Mouse (Mus musculus) right cerebral cortex, adult 2 months (tissue): Measurements from ENCODE around the gene Tbc1d2.
"Not testable (repeated sequence)": the region's sequence is repeated elsewhere in the genome, so short reads cannot be mapped to it uniquely, and the experiment has no call there.

Experiments
- DNase-seq, 2 experiments: peaks; one replicate each; pipeline ENCODE4 v3.0.0; 2021 to 2022; ENCODE audit warnings: low spot score in 2 of 2

Gene Tbc1d2

DNA sequence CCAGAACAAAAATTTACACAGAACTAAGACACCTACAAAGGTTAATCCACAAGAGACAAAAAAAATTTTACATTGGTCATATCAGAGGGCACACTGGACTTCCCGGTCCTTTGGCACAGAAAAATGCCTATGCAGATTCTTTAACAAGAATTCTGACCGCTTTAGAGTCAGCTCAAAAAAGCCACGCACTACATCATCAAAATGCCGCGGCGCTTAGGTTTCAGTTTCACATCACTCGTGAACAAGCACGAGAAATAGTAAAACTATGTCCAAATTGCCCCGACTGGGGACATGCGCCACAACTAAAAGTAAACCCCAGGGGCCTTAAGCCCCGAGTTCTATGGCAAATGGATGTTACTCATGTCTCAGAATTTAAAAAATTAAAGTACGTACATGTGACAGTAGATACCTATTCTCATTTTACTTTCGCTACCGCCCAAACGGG lies 69.2 kb downstream of the Tbc1d2 start:
- not testable (repeated sequence) for DNase-seq

DNA sequence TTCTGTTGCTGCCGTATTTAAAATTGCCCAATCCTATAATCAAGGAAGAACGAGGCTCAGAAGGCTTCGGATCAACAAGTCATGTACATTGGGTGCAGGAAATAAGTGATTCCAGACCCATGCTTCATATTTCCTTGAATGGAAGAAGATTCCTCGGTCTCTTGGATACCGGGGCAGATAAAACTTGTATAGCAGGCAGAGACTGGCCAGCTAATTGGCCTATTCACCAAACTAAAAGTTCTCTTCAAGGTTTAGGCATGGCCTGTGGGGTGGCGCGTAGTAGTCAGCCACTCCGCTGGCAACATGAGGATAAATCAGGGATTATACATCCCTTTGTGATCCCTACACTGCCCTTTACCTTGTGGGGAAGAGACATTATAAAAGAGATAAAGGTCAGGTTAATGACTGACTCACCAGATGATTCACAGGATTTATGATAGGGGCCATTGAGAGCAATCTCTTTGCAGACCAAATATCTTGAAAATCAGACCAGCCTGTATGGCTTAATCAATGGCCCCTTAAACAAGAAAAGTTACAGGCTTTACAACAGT lies 71.1 kb downstream of the Tbc1d2 start:
- DNase-seq = not testable (repeated sequence)

DNA sequence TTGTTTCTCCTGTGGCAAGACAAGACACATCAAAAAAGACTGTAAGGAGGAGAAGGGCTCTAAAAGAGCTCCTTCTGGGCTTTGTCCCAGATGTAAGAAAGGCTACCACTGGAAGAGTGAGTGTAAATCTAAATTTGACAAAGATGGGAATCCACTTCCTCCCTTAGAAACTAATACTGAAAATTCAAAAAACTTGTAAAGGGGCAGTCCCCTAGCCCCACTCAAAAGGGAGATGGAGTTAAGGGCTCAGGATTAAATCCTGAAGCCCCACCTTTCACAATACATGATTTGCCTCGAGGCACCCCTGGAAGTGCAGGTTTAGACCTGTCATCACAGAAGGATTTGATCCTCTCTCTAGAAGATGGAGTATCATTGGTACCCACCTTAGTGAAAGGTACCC lies 71.8 kb downstream of the Tbc1d2 start:
- no peak for DNase-seq

DNA sequence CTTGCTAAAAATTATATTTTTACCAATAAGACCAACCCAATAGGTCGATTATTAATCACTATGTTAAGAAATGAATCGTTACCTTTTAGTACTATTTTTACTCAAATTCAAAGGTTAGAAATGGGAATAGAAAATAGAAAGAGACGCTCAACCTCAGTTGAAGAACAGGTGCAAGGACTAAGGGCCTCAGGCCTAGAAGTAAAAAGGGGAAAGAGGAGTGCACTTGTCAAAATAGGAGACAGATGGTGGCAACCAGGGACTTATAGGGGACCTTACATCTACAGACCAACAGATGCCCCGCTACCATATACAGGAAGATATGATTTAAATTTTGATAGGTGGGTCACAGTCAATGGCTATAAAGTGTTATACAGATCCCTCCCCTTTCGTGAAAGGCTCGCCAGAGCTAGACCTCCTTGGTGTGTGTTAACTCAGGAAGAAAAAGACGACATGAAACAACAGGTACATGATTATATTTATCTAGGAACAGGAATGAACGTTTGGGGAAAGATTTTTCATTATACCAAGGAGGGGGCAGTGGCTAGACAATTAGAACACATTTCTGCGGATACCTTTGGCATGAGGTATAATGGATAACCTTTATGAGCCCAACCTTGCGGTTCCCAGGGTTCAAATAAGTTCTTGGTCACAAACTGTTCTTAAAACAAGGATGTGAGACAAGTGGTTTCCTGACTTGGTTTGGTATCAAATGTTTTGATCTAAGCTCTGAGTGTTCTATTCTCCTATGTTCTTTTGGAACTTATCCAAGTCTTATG lies 74.3 kb downstream of the Tbc1d2 start:
- not testable (repeated sequence) for DNase-seq

DNA sequence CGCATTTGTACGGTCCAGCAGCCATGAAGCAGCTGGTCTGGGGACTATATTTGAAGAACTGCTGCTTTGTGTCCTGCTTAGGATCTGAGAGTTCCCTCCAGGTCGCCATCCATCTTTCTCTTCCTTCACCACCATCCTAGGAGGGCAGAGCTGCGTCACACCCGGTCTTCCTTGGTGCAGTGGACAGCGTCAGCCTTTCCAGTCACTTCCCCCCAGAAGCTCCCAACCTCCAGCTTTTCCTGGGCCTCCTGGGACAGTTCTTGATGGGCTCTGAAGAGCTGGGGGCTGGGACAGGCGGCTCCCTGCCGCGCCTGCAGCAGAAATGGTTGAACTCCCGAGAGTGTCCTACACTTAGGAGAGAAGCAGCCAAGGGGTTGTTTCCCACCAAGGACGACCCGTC lies 75.2 kb downstream of the Tbc1d2 start:
- DNase-seq = no peak

DNA sequence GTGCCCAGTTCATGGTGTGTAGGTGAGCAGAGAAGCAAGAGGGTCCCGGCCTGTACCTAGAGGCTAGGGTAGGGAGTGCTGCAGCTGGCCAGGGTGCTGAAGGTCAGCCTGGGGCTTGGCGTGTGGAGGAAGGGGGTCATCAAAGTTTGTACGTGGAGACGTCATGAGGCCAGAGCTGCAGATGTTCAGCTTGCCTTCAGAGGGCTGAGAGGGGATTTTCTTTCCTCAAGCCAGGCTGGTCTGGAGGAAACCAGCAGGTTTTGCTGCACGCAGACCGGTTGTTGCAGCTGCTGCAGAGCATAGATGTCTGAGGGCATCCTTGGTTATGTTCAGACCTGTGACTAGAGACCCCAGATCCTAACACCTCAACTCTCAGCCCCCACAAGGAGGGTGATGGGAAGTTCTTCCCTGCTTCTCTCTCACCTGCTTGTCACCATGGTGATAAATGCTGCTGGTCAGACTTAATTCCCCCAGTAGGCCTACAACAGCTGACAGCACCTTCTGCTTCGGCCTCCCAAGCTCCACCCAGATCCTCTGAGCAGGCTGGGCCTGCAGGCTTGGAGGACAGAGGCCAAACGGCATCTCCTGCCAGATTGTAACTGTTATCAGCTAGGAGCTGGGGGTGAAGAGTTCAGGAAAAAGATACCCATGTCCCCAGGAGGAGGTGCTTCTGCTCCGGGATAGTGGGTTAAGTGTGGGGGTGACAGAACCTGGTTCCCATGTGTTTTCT lies 75.8 kb downstream of the Tbc1d2 start:
- no peak for DNase-seq

DNA sequence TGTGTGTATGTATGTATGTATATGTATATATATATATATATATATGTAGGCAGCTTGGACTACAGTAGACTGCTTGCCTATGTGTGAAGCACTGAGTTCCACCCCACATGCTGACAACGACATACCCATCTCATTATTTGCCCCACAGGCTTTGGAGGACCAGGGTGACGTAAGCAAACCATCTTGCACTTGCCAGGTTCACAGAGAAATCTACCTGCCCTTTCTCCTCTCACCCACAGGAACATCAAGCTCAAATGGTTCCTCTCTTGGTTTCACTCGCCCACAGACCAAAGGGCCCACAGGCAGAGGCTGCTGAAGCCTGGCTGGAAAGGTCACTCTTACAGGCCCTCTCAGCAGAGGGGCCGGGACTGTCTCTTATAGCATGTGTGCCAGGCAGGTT lies 77.4 kb downstream of the Tbc1d2 start:
- no peak for DNase-seq

DNA sequence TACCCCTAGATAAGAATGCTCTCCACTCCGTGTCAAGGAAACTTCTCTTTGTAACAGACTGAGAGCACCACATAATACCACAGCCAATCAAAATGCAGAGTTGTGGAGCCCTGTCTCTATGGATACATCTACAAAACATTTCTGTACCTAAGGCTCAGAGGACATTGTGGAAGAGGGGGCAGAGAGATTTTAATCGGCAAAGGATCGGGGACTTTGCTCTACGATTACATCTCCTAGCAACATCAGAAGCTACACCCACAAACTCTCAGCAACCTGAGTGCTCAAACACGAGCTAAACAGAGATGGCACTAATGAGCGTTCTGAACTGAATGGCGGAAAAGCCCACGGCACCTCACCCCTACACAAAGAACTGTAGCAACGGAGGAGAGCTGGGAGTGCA lies 78.3 kb downstream of the Tbc1d2 start:
- DNase-seq = no peak

DNA sequence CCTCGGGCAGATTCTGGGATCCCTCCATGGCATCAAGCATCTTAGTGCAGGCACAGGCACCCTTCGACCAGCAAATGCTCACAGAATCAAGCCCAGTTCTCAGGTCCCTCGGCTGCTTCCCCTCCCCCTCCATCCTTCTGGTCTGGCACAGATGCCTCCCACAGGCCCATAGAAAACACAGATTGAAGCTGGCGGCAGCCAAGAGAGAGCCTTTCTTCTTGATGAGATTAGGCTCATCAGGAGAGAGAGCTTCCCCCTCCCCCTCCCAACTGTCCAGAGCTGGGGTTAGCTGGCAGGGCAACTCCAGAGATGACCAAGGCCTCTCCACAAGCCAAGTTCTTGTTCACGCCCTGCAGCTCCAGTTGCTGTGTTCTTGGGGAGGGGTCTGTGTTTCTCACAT lies 80.3 kb downstream of the Tbc1d2 start:
- DNase-seq = peak; percentile 21 to 35

DNA sequence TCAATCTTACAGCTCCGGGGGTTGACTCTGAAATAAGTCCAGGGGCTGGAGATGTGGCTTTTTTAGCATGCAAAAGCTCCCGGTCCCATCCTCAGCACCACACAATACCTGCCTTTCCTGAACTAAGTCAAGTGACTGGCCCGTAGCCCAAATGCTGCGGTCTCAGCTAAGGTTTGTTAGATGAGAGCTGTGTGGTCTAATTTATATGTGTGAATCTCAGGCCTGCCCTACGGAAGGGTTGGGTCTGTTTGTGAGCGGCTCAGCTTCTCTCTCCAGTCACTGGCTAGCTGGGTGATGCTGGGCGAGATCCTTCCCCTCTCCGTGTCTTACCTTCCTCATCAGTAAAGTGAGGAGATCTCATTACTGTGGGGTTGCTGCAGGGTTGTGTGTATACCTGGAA lies 81.8 kb downstream of the Tbc1d2 start:
- DNase-seq = no peak

DNA sequence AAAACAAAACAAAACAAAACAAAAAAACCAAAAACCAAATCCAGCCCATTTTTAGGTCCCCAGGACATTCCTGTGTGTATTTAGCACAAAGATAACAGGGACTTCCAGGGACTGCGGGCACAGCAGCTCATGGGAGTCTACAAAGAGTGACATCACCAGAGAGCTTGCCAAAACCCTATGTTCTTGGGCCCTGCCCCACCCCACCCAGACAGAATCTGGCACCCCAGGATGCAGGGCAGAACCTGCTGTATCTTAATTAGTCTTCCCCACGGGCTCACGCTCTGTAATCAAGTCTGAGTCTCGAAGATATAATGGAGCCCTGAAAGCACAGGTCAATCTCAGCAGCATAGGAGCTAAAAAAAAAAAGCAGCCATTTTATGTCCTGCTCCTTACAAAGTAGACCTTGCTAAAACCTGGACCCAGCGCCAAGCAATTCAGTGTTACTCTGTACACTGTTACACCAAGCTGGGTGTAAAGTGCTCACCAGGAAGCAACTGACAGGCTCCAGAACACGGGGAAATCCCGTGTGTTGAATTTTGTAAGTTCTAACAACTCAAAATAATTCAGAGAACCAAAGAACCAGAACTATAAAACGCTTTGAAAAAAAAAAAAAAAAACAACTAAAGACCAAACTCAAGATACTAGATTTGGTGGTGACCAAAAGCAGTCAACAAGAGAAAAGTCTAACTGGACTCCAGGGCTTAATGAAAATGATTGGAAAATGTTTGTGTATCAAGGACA lies 82.9 kb downstream of the Tbc1d2 start:
- no peak for DNase-seq

DNA sequence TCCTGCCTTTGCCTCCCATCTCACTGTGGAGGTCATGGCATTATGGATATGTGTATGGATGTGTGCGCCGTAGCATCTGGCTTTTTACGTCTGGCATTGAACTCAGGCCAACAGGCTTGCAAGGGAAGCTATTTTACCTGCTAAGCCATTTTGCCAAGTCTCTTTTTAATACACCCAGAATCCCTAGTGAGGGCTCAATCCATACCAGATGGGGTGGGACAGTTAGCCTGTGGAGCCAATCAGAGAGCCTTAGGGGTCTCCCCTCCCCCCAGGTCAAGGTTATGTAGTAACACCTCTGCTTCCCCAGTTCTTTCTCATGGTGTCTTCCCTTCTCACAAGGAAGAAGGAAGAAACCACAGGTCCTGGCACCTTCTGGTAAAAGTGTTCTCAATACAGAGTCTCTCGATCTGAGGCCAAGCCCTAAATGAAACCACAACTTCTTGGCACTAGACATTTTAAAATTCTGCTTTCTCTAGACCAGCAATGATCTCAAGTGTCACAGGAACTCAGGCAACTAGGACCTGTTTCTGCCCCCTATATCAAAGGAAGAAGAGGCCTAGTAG lies 84.5 kb downstream of the Tbc1d2 start:
- no peak for DNase-seq

DNA sequence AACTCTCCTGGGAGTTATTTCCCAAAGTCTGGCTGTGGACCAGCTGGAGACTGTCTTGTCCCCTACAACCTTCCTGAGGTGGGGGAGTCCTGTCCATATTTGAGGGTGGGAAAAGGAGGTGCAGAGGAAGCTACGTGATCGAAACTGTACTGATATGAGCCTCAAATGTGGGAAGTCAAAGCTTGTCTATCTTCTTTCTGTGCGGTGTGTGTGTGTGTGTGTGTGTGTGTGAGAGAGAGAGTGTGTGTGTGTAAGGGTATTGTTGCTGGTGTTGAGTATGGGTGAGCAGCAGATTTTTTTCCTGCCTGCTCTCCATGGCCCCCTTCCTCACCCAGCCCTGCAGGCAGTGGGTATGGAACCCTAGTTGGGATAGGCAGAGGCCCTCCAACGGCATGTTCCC lies 85.8 kb downstream of the Tbc1d2 start:
- no peak for DNase-seq

DNA sequence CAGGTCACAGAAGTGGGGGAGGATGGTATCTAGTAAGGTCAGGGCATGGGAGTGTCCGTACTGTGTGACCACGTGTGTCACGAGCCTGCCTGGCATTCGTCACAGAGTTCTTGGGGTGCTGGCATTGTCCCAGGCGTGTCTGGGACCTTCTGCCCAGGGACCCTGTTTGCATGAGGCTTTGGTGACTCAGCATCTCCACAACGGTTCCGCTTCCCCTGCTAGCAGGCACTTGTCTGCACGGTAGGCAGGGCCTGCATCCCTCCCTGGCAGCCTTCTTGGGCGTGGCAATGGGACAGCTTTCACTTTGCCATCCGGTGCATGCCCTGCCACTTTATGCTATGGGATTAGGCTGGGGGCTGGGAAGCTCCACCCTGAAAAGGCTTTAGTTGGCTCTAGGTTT lies 86.2 kb downstream of the Tbc1d2 start:
- no peak for DNase-seq

DNA sequence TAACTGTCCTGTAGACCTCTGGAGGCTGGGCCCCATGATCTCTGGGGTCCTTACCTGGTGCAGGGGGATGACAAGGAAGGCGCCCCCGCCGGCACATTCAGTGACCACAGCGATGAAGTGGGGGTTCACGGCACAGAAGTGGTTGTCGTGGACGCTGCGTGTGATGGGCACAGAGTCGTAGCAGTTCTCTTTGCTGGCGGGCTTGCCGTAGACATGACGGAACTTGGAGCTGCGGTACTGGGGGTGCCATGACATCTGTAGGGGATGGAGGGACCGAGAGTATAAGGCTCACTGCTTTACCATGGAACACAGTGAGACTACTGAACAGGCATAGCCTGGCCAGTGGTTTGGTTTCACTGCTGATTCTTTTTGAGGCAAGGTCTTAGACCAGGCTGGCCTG lies 87.2 kb downstream of the Tbc1d2 start:
- no peak for DNase-seq

DNA sequence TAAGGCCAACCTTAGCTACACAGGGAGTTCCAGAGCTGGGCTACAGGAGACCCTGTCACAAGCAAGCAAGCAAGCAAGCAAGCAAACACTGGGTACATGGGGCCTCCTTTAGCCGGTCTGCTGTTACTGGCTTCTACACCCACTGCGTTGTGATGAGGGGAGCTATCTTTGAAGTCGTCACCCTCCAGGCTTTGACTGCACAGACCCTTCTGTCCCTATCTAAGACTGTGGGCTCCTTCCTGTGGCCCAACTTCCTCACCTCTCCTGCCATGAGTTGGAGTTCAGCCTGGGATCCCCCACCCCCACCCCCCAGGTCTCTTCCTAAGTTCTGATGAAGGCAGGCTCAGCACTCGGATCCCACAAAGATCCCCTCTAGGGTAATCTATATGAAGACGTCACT lies 88.0 kb downstream of the Tbc1d2 start:
- DNase-seq = no peak

DNA sequence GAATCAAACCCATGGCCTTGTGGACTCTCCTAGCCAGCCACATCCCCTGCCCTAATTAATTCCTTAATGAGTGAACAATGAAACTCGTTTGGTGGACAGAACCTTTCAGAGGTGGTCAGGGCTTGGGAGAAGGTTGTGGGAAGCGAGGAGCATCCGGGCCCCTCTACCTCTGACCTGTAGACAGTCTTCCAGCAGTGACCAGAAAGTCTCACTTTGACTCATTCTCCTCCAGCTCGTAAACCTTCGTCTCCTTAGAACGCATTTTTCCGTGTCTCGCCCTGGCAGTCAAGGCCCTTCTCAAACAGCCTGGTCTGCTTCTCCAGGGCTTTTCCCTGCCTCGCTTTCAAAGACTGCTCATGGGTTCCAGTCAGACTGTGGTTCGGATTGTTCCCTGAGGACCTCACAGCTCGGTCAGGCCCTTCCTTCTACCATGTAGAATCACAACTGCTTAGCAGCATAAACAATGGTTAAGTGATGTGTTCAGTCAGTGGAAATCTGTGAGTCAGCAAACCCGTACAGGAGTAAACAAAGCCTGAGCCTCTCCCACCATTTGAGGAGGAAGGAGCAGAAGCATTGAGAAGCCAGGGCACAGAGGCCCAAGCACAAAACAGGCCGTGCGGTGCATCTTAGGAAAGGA lies 89.8 kb downstream of the Tbc1d2 start:
- DNase-seq = no peak

DNA sequence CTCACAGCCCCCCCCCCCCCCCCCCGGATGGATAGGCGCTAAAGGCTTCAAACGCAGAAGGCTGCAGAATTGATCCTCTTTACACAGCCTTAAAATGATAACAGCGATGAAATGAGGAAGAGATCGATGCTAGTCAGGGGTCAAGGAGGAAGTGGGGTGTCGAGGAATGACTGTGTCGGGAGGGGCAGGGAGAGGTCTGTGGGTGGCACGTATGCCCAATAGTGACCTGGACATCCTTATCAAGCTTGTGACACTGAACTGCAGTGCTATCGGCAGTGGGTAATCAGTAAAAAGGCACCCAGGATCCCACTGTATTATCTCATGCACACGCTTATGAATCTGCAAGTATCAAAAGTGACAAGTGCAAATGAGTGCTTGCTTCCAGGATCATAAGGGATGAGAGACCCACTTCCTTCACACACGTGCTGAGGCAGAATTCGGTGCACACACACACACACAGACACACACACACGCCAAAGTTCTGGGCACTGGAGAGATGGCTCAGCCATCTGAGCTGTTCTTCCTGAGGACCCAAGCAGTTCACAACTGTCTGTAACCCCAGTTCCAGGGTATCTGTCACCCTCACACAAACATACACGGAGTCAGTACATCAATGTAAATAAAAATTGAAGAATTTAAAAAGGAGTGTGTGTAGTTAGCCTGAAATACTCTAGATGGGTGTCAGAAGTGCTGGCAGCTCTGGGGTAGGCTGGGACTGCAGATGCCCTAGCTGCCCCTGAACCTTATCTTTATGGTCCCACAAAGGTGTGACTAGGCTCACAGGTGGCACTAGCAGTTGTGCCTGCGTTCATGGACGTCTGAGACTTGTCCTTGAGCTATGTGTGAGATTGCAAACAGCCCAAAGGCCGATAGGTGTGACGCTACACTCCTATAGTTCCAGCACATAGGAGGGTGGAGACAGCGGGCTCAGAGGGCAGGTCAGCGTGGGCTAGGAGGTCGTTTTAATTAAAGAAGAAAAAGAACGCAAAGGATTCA lies 91.0 kb downstream of the Tbc1d2 start:
- DNase-seq = no peak

DNA sequence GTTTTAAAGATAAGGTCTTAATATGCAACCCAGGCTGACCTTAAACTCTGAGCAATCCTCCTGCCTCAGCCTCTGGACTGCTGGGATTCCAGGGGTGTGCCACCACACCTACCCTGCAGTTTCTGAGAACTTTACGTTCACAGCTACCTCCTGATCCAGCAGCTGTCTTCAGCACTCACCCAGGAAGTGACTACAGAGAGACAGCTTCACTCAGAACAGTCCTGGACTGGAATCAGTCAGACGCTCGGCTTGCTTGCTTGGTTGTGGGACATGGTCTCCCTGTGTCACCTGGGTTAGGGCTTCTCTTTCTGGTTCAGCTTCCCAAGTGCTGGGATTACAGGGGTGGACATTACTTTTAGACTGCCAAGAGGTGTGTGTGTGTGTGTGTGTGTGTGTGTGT lies 93.1 kb downstream of the Tbc1d2 start:
- DNase-seq = no peak

DNA sequence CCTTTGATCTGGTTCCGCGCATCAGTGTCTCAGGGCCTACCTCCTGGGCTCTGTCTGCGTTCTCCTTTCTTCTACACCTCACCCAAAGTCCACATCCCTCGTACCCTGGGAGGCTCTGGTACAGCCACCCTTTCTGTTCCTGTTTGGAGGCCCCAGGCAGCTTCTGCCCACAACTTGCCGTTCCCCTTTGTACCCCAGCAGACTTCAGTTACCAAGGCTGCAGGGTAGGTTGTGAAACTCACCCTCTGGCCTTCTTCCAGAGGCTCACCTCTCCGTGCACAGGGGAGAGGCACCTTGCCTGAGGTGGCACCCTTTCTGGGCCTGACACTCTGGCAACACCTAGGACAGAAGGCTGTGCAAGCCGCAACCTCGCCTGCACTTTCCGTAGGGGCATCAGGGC lies 94.2 kb downstream of the Tbc1d2 start:
- no peak for DNase-seq
